Mouse (Mus musculus) intestine, embryonic 15.5 days (tissue): ENCODE data around the gene Zbtb41. TPM values are rescaled to one million over a fixed set of nuclear protein-coding genes. Genes with fewer than 3 reads are reported as not detected.
"Not testable (repeated sequence)": the region's sequence is repeated elsewhere in the genome, so short reads cannot be mapped to it uniquely, and the experiment has no call there.

Experiments
- ATAC-seq: fragments of 200-750 bp; cut with Nextera tagmentation; 2 replicates; pipeline ENCODE4 v1.8.0; 2017; ENCODE audit warnings: moderate TSS enrichment, moderate library complexity
- H3K27ac ChIP-seq: fragments of 300-500 bp; sonication (generic); 2 replicates; pipeline ENCODE4 v1.5.1; 2015; ENCODE audit warnings: mild to moderate bottlenecking, inconsistent platforms
- H3K27me3 ChIP-seq: fragments of 300-500 bp; sonication (generic); replicated peaks from 2 replicates; pipeline ENCODE4 v1.6.1; 2015; ENCODE audit warnings: inconsistent platforms
- H3K36me3 ChIP-seq: fragments of 300-500 bp; sonication (generic); 2 replicates; pipeline ENCODE4 v1.6.1; 2015; ENCODE audit warnings: inconsistent platforms
- H3K4me1 ChIP-seq: fragments of 300-500 bp; sonication (generic); replicated peaks from 2 replicates; pipeline ENCODE4 v1.6.1; 2015; ENCODE audit warnings: inconsistent platforms
- H3K4me2 ChIP-seq: fragments of 300-500 bp; sonication (generic); replicated peaks from 2 replicates; pipeline ENCODE4 v1.6.1; 2015; ENCODE audit warnings: mild to moderate bottlenecking, inconsistent platforms
- H3K4me3 ChIP-seq: fragments of 300-500 bp; sonication (generic); replicated peaks from 2 replicates; pipeline ENCODE4 v1.5.1; 2015; ENCODE audit warnings: inconsistent platforms
- H3K9ac ChIP-seq: fragments of 300-500 bp; sonication (generic); 2 replicates; pipeline ENCODE4 v1.6.1; 2015; ENCODE audit warnings: inconsistent platforms
- H3K9me3 ChIP-seq: fragments of 300-500 bp; sonication (generic); 2 replicates; pipeline ENCODE4 v1.6.1; 2016; ENCODE audit warnings: inconsistent platforms
- WGBS: fragments of 180-500 bp; shearing (Covaris S2); methylation state at CpG from one replicate; pipeline ENCODE4 v1.1.7; 2015; 5-methylcytosine and 5-hydroxymethylcytosine counted together
- polyA plus RNA-seq: library from polyadenylated mRNA; unstranded; fragments of >200 nt; fragmentation: Nextera tagmentation; extraction: Ambion mirVana; gene quantifications from 2 replicates; pipeline ENCODE4 v1.2.1, GENCODE M21; 2015

Gene Zbtb41
- polyA plus RNA-seq, 1 experiment from 2014 or later, result 8.6 TPM

- peak overlapping the region; percentile 92 for H3K9ac ChIP-seq
- H3K4me3 ChIP-seq, result peak overlapping the region; percentile 91
- WGBS, result 15% methylated on average over 10 of the region's 10 CpGs
- peaks cover 15% of the 10 kb centered on the region for H3K4me1 ChIP-seq
- H3K4me2 ChIP-seq, result peak overlapping the region; percentile 66
- no peaks in the 10 kb centered on the region for H3K9me3 ChIP-seq
- ATAC-seq, result peak; percentile 13; the same call in 1 of the 2 replicates
- no peaks in the 10 kb centered on the region; the same call in 1 of the 2 replicates for H3K36me3 ChIP-seq
- no peaks in the 10 kb centered on the region for H3K27me3 ChIP-seq
- no peak overlapping the region for H3K27ac ChIP-seq
Observed at GRCm38 (mm10) chr1:139422941-139423340, 853 bp downstream of the Zbtb41 start.

- peaks cover 15% of the 10 kb centered on the region for H3K4me1 ChIP-seq
- no peaks in the 10 kb centered on the region for H3K9me3 ChIP-seq
- H3K9ac ChIP-seq, result peak overlapping the region; percentile 23; the same call in 1 of the 2 replicates
- no peak overlapping the region for H3K27ac ChIP-seq
- H3K36me3 ChIP-seq, result no peaks in the 10 kb centered on the region; the same call in 1 of the 2 replicates
- peak overlapping the region; percentile 11 for H3K4me3 ChIP-seq
- H3K27me3 ChIP-seq, result no peaks in the 10 kb centered on the region
- 52% methylated on average over 10 of the region's 10 CpGs for WGBS
- H3K4me2 ChIP-seq, result peak overlapping the region; percentile 66
- no peak for ATAC-seq
Observed at GRCm38 (mm10) chr1:139423931-139424330, 1.8 kb downstream of the Zbtb41 start.

GRCm38 (mm10) chr1:139425006-139425405, 2.9 kb downstream of the Zbtb41 start:
- peaks cover 15% of the 10 kb centered on the region for H3K4me1 ChIP-seq
- H3K4me3 ChIP-seq, result peak overlapping the region; percentile 16; the same call in 1 of the 2 replicates
- no peaks in the 10 kb centered on the region for H3K27me3 ChIP-seq
- 37% methylated on average over 3 of the region's 3 CpGs for WGBS
- H3K36me3 ChIP-seq, result peaks cover 7% of the 10 kb centered on the region; the same call in 1 of the 2 replicates
- H3K9ac ChIP-seq, result no peak overlapping the region
- H3K9me3 ChIP-seq, result no peaks in the 10 kb centered on the region
- H3K27ac ChIP-seq, result no peak overlapping the region
- ATAC-seq, result no peak
- H3K4me2 ChIP-seq, result peak overlapping the region; percentile 60

GRCm38 (mm10) chr1:139438373-139438772, 16.3 kb downstream of the Zbtb41 start:
- no peak overlapping the region for H3K9ac ChIP-seq
- H3K36me3 ChIP-seq, result 0 out of 2 replicates have a peak, but pooled peaks cover 9% of the 10 kb centered on the region
- H3K27me3 ChIP-seq, result no peaks in the 10 kb centered on the region
- H3K9me3 ChIP-seq, result no peaks in the 10 kb centered on the region
- H3K4me1 ChIP-seq, result no peaks in the 10 kb centered on the region
- H3K4me2 ChIP-seq, result no peak overlapping the region
- no peak overlapping the region for H3K4me3 ChIP-seq
- ATAC-seq, result 0 out of 2 replicates have a peak, but pooled peaks have one; percentile 53
- H3K27ac ChIP-seq, result no peak overlapping the region

GRCm38 (mm10) chr1:139443103-139443502, 21.0 kb downstream of the Zbtb41 start:
- H3K4me3 ChIP-seq, ATAC-seq, H3K27ac ChIP-seq, H3K9ac ChIP-seq, H3K36me3 ChIP-seq, H3K9me3 ChIP-seq, H3K4me2 ChIP-seq, H3K27me3 ChIP-seq, H3K4me1 ChIP-seq: not testable (repeated sequence)
- WGBS, result 89% methylated on average over 9 of the region's 9 CpGs

- under 1% methylated on average over 63 of the region's 65 CpGs for WGBS
- Histone ChIP-seq H3K4me3 (peak within 1 kb of the TSS; percentile 66), H3K4me1 (peaks cover 8% of the 10 kb centered on the region; the same call in 1 of the 2 replicates), H3K27ac (peak within 1 kb of the TSS; percentile 48), H3K9me3 (no peaks in the 10 kb centered on the region), H3K9ac (peak within 1 kb of the TSS; percentile 62), H3K36me3 (0 out of 2 replicates have a peak, but pooled peaks cover 5% of the 10 kb centered on the region), H3K27me3 (no peaks in the 10 kb centered on the region), H3K4me2 (peak within 1 kb of the TSS; percentile 74)
- ATAC-seq, result peak; percentile 99
Observed at GRCm38 (mm10) chr1:139454340-139455225, 32.5 kb downstream of the Zbtb41 start, which contains the start of gene Aspm. Gene Aspm, plus strand, starts transcription at chr1:139454772.

GRCm38 (mm10) chr1:139455226-139455869, 33.3 kb downstream of the Zbtb41 start:
- peak; percentile 66 for ATAC-seq
- Histone ChIP-seq H3K9ac (peak overlapping the region; percentile 62), H3K4me3 (peak overlapping the region; percentile 66), H3K4me1 (peaks cover 8% of the 10 kb centered on the region; the same call in 1 of the 2 replicates), H3K4me2 (peak overlapping the region; percentile 74), H3K9me3 (no peaks in the 10 kb centered on the region), H3K36me3 (0 out of 2 replicates have a peak, but pooled peaks cover 5% of the 10 kb centered on the region), H3K27ac (peak overlapping the region; percentile 48; the same call in 1 of the 2 replicates), H3K27me3 (no peaks in the 10 kb centered on the region)
- 3% methylated on average over 17 of the region's 17 CpGs for WGBS

GRCm38 (mm10) chr1:139460807-139461206, 38.7 kb downstream of the Zbtb41 start:
- Histone ChIP-seq H3K4me1 (peaks cover 3% of the 10 kb centered on the region; the same call in 1 of the 2 replicates), H3K27me3 (no peaks in the 10 kb centered on the region), H3K4me2 (no peak overlapping the region), H3K27ac (no peak overlapping the region), H3K36me3 (peaks cover 5% of the 10 kb centered on the region; the same call in 1 of the 2 replicates), H3K9ac (no peak overlapping the region), H3K4me3 (no peak overlapping the region), H3K9me3 (no peaks in the 10 kb centered on the region)
- ATAC-seq, result no peak
- WGBS, result 84% methylated on average over 5 of the region's 5 CpGs

- H3K27me3 ChIP-seq, result no peaks in the 10 kb centered on the region
- H3K36me3 ChIP-seq, result peaks cover 8% of the 10 kb centered on the region
- no peak overlapping the region for H3K9ac ChIP-seq
- no peaks in the 10 kb centered on the region for H3K4me1 ChIP-seq
- ATAC-seq, result no peak
- no peak overlapping the region for H3K4me2 ChIP-seq
- no peak overlapping the region for H3K4me3 ChIP-seq
- no peaks in the 10 kb centered on the region for H3K9me3 ChIP-seq
- WGBS, result 88% methylated on average over 11 of the region's 11 CpGs
- no peak overlapping the region for H3K27ac ChIP-seq
Observed at GRCm38 (mm10) chr1:139465936-139466335, 43.8 kb downstream of the Zbtb41 start.

- no peaks in the 10 kb centered on the region for H3K4me1 ChIP-seq
- H3K27ac ChIP-seq, result no peak overlapping the region
- H3K27me3 ChIP-seq, result no peaks in the 10 kb centered on the region
- no peak overlapping the region for H3K4me2 ChIP-seq
- WGBS, result 91% methylated on average over 11 of the region's 11 CpGs
- H3K9ac ChIP-seq, result no peak overlapping the region
- no peak for ATAC-seq
- peaks cover 13% of the 10 kb centered on the region; the same call in 1 of the 2 replicates for H3K36me3 ChIP-seq
- H3K9me3 ChIP-seq, result no peaks in the 10 kb centered on the region
- no peak overlapping the region for H3K4me3 ChIP-seq
Observed at GRCm38 (mm10) chr1:139478898-139479297, 56.8 kb downstream of the Zbtb41 start.

GRCm38 (mm10) chr1:139480246-139480645, 58.2 kb downstream of the Zbtb41 start:
- no peak overlapping the region for H3K4me3 ChIP-seq
- peaks cover 11% of the 10 kb centered on the region; the same call in 1 of the 2 replicates for H3K36me3 ChIP-seq
- no peak for ATAC-seq
- H3K27me3 ChIP-seq, result no peaks in the 10 kb centered on the region
- 92% methylated on average over 8 of the region's 8 CpGs for WGBS
- H3K27ac ChIP-seq, result no peak overlapping the region
- no peak overlapping the region for H3K4me2 ChIP-seq
- H3K4me1 ChIP-seq, result no peaks in the 10 kb centered on the region
- no peak overlapping the region for H3K9ac ChIP-seq
- no peaks in the 10 kb centered on the region for H3K9me3 ChIP-seq

- H3K36me3 ChIP-seq, result peaks cover 9% of the 10 kb centered on the region; the same call in 1 of the 2 replicates
- no peak for ATAC-seq
- H3K4me3 ChIP-seq, result no peak overlapping the region
- no peak overlapping the region for H3K9ac ChIP-seq
- H3K27me3 ChIP-seq, result no peaks in the 10 kb centered on the region
- no peaks in the 10 kb centered on the region for H3K9me3 ChIP-seq
- no peak overlapping the region for H3K27ac ChIP-seq
- 84% methylated on average over 4 of the region's 4 CpGs for WGBS
- H3K4me2 ChIP-seq, result no peak overlapping the region
- H3K4me1 ChIP-seq, result no peaks in the 10 kb centered on the region
Observed at GRCm38 (mm10) chr1:139481146-139481545, 59.1 kb downstream of the Zbtb41 start.
